Mouse (Mus musculus): ENCODE results near the gene Styxl1.

Gene Styxl1

GRCm38 (mm10) chr5:135697711-135698111 is 80.5 kb downstream of the Styxl1 start:
- DNase-seq (ENCODE audit: low spot score in 2 of 2): no peak

Data from spleen, postnatal 10 days (tissue).